Mouse (Mus musculus): ENCODE measurements around the gene Myo1e. TPM values are rescaled to one million over a fixed set of nuclear protein-coding genes. Genes with fewer than 3 reads are reported as not detected.

Gene Myo1e
- total and polyA plus RNA-seq, 3 experiments, result 0.14 to 0.49 TPM; not detected in 1

GRCm38 (mm10) chr9:70314019-70314418 lies 106.9 kb downstream of the Myo1e start:
- TF ChIP-seq GATA2 (IDR thresholded peaks at IDR 0.05; ENCODE audit: borderline replicate concordance, low read depth, low read length), result no peak
- no peak for TF ChIP-seq POLR2AphosphoS5 (IDR thresholded peaks at IDR 0.05; ENCODE audit: insufficient replicate concordance, low read depth, low read length)
- TF ChIP-seq CTCF (IDR thresholded peaks at IDR 0.05; ENCODE audit: low read depth, low read length), result no peak
- no peak for TF ChIP-seq TAL1 (conservative IDR thresholded peaks at IDR 0.05; ENCODE audit: low read depth, low read length)
- TF ChIP-seq GATA1 (IDR thresholded peaks at IDR 0.05; ENCODE audit: borderline replicate concordance, low read length), result no peak
- H3K36me3 ChIP-seq (replicated peaks), result no peaks in the 10 kb centered on the region
- no peaks in the 10 kb centered on the region for H3K9me3 ChIP-seq (replicated peaks)
- no peak overlapping the region for H3K4me3 ChIP-seq (ENCODE audit: low read depth, low read length)
- no peaks in the 10 kb centered on the region for H3K4me1 ChIP-seq (ENCODE audit: insufficient read depth, low read depth, low read length)
- DNase-seq (ENCODE audit: low spot score) (no peak), ATAC-seq (ENCODE audit: extremely low read depth, insufficient number of reproducible peaks, low FRiP score, poor library complexity, severe bottlenecking) (no peak)
- no peaks in the 10 kb centered on the region for H3K27me3 ChIP-seq (ENCODE audit: insufficient read depth, low read length)

GRCm38 (mm10) chr9:70315130-70315529 lies 108.0 kb downstream of the Myo1e start:
- no peaks in the 10 kb centered on the region for H3K36me3 ChIP-seq (replicated peaks)
- TF ChIP-seq TAL1 (conservative IDR thresholded peaks at IDR 0.05; ENCODE audit: low read depth, low read length) (no peak), GATA2 (IDR thresholded peaks at IDR 0.05; ENCODE audit: borderline replicate concordance, low read depth, low read length) (no peak), GATA1 (IDR thresholded peaks at IDR 0.05; ENCODE audit: borderline replicate concordance, low read length) (no peak), POLR2AphosphoS5 (IDR thresholded peaks at IDR 0.05; ENCODE audit: insufficient replicate concordance, low read depth, low read length) (no peak), CTCF (IDR thresholded peaks at IDR 0.05; ENCODE audit: low read depth, low read length) (no peak)
- H3K9me3 ChIP-seq (replicated peaks), result no peaks in the 10 kb centered on the region
- H3K4me1 ChIP-seq (ENCODE audit: insufficient read depth, low read depth, low read length), result no peaks in the 10 kb centered on the region
- DNase-seq (ENCODE audit: low spot score) (no peak), ATAC-seq (ENCODE audit: extremely low read depth, insufficient number of reproducible peaks, low FRiP score, poor library complexity, severe bottlenecking) (no peak)
- H3K27me3 ChIP-seq (ENCODE audit: insufficient read depth, low read length), result no peaks in the 10 kb centered on the region
- no peak overlapping the region for H3K4me3 ChIP-seq (ENCODE audit: low read depth, low read length)

- TF ChIP-seq CTCF (IDR thresholded peaks at IDR 0.05; ENCODE audit: low read depth, low read length) (no peak), GATA1 (IDR thresholded peaks at IDR 0.05; ENCODE audit: borderline replicate concordance, low read length) (no peak), GATA2 (IDR thresholded peaks at IDR 0.05; ENCODE audit: borderline replicate concordance, low read depth, low read length) (no peak), POLR2AphosphoS5 (IDR thresholded peaks at IDR 0.05; ENCODE audit: insufficient replicate concordance, low read depth, low read length) (no peak), TAL1 (conservative IDR thresholded peaks at IDR 0.05; ENCODE audit: low read depth, low read length) (no peak)
- no peaks in the 10 kb centered on the region for H3K9me3 ChIP-seq (replicated peaks)
- ATAC-seq (ENCODE audit: extremely low read depth, insufficient number of reproducible peaks, low FRiP score, poor library complexity, severe bottlenecking) (no peak), DNase-seq (ENCODE audit: low spot score) (no peak)
- H3K27me3 ChIP-seq (ENCODE audit: insufficient read depth, low read length), result 0 out of 2 replicates have a peak, but pooled peaks cover 2% of the 10 kb centered on the region
- H3K36me3 ChIP-seq (replicated peaks), result no peaks in the 10 kb centered on the region
- H3K4me3 ChIP-seq (ENCODE audit: low read depth, low read length), result no peak overlapping the region
- no peaks in the 10 kb centered on the region for H3K4me1 ChIP-seq (ENCODE audit: insufficient read depth, low read depth, low read length)
These were observed 111.5 kb downstream of the Myo1e start for GRCm38 (mm10) chr9:70318601-70319000.

- ATAC-seq (ENCODE audit: extremely low read depth, insufficient number of reproducible peaks, low FRiP score, poor library complexity, severe bottlenecking), result no peak
- H3K4me3 ChIP-seq (ENCODE audit: low read depth, low read length), result no peak overlapping the region
- no peaks in the 10 kb centered on the region for H3K9me3 ChIP-seq (replicated peaks)
These were observed 117.2 kb downstream of the Myo1e start for GRCm38 (mm10) chr9:70324336-70324735.

GRCm38 (mm10) chr9:70325880-70326595 lies 118.9 kb downstream of the Myo1e start:
- Histone ChIP-seq H3K4me3 (ENCODE audit: low read depth, low read length) (no peak overlapping the region), H3K9me3 (replicated peaks) (no peaks in the 10 kb centered on the region), H3K36me3 (replicated peaks) (no peaks in the 10 kb centered on the region), H3K4me1 (ENCODE audit: insufficient read depth, low read depth, low read length) (no peaks in the 10 kb centered on the region), H3K27me3 (ENCODE audit: insufficient read depth, low read length) (no peaks in the 10 kb centered on the region)
- ATAC-seq (ENCODE audit: extremely low read depth, insufficient number of reproducible peaks, low FRiP score, poor library complexity, severe bottlenecking) (no peak), DNase-seq (ENCODE audit: low spot score) (no peak)
- TF ChIP-seq GATA1 (IDR thresholded peaks at IDR 0.05; ENCODE audit: borderline replicate concordance, low read length) (no peak), GATA2 (IDR thresholded peaks at IDR 0.05; ENCODE audit: borderline replicate concordance, low read depth, low read length) (no peak), CTCF (IDR thresholded peaks at IDR 0.05; ENCODE audit: low read depth, low read length) (no peak), TAL1 (conservative IDR thresholded peaks at IDR 0.05; ENCODE audit: low read depth, low read length) (no peak), POLR2AphosphoS5 (IDR thresholded peaks at IDR 0.05; ENCODE audit: insufficient replicate concordance, low read depth, low read length) (no peak)

More at GRCm38 (mm10) chr9:70324336-70324735, 117.2 kb downstream of the Myo1e start:
- TF ChIP-seq GATA1 (IDR thresholded peaks at IDR 0.05; ENCODE audit: borderline replicate concordance, low read length) (no peak), CTCF (IDR thresholded peaks at IDR 0.05; ENCODE audit: low read depth, low read length) (no peak), POLR2AphosphoS5 (IDR thresholded peaks at IDR 0.05; ENCODE audit: insufficient replicate concordance, low read depth, low read length) (no peak), TAL1 (conservative IDR thresholded peaks at IDR 0.05; ENCODE audit: low read depth, low read length) (no peak), GATA2 (IDR thresholded peaks at IDR 0.05; ENCODE audit: borderline replicate concordance, low read depth, low read length) (no peak)
- DNase-seq (ENCODE audit: low spot score), result no peak
- Histone ChIP-seq H3K36me3 (replicated peaks) (no peaks in the 10 kb centered on the region), H3K27me3 (ENCODE audit: insufficient read depth, low read length) (0 out of 2 replicates have a peak, but pooled peaks cover 2% of the 10 kb centered on the region), H3K4me1 (ENCODE audit: insufficient read depth, low read depth, low read length) (no peaks in the 10 kb centered on the region)

GRCm38 (mm10) chr9:70328193-70328841 lies 121.2 kb downstream of the Myo1e start:
- Histone ChIP-seq H3K27me3 (ENCODE audit: insufficient read depth, low read length) (no peaks in the 10 kb centered on the region), H3K9me3 (replicated peaks) (no peaks in the 10 kb centered on the region), H3K4me3 (ENCODE audit: low read depth, low read length) (no peak overlapping the region), H3K36me3 (replicated peaks) (no peaks in the 10 kb centered on the region), H3K4me1 (ENCODE audit: insufficient read depth, low read depth, low read length) (no peaks in the 10 kb centered on the region)
- ATAC-seq (ENCODE audit: extremely low read depth, insufficient number of reproducible peaks, low FRiP score, poor library complexity, severe bottlenecking) (no peak), DNase-seq (ENCODE audit: low spot score) (no peak)
- TF ChIP-seq TAL1 (conservative IDR thresholded peaks at IDR 0.05; ENCODE audit: low read depth, low read length) (no peak), POLR2AphosphoS5 (IDR thresholded peaks at IDR 0.05; ENCODE audit: insufficient replicate concordance, low read depth, low read length) (no peak), CTCF (IDR thresholded peaks at IDR 0.05; ENCODE audit: low read depth, low read length) (no peak), GATA1 (IDR thresholded peaks at IDR 0.05; ENCODE audit: borderline replicate concordance, low read length) (no peak), GATA2 (IDR thresholded peaks at IDR 0.05; ENCODE audit: borderline replicate concordance, low read depth, low read length) (no peak)

Measured in G1E (cell line).